Mouse (Mus musculus) hindbrain, embryonic 11.5 days (tissue): ENCODE data around the gene Hoxc11. TPM values are rescaled to one million over a fixed set of nuclear protein-coding genes. Genes with fewer than 3 reads are reported as not detected.

Source experiments
- ATAC-seq: fragments of 200-750 bp; cut with Nextera tagmentation; 2 replicates; pipeline ENCODE4 v1.8.0; 2017; ENCODE audit warnings: mild to moderate bottlenecking, moderate TSS enrichment, moderate library complexity; ENCODE audit not compliant: low FRiP score
- DNase-seq: peaks from one replicate; pipeline ENCODE4 v3.0.0-alpha.2; 2015; ENCODE audit warnings: low spot score
- H3K27ac ChIP-seq: fragments of 300-500 bp; sonication (generic); 2 replicates; pipeline ENCODE4 v1.5.1; 2014; ENCODE audit warnings: mild to moderate bottlenecking, low read depth, low read length
- H3K27me3 ChIP-seq: fragments of 300-500 bp; sonication (generic); 2 replicates; pipeline ENCODE4 v1.6.1; 2014; ENCODE audit warnings: mild to moderate bottlenecking, low read length, moderate library complexity, mixed read lengths; ENCODE audit not compliant: control insufficient read depth, insufficient read depth
- H3K36me3 ChIP-seq: fragments of 300-500 bp; sonication (generic); 2 replicates; pipeline ENCODE4 v1.6.1; 2014; ENCODE audit warnings: mild to moderate bottlenecking, low read length, moderate library complexity, mixed read lengths; ENCODE audit not compliant: control insufficient read depth, insufficient read depth
- H3K4me1 ChIP-seq: fragments of 300-500 bp; sonication (generic); replicated peaks from 2 replicates; pipeline ENCODE4 v1.6.1; 2014; ENCODE audit warnings: low read length, mixed read lengths; ENCODE audit not compliant: control insufficient read depth, insufficient read depth
- H3K4me2 ChIP-seq: fragments of 300-500 bp; sonication (generic); replicated peaks from 2 replicates; pipeline ENCODE4 v1.6.1; 2014; ENCODE audit warnings: mild to moderate bottlenecking, low read depth, low read length
- H3K4me3 ChIP-seq: fragments of 300-500 bp; sonication (generic); 2 replicates; pipeline ENCODE4 v1.5.1; 2014; ENCODE audit warnings: low read depth, low read length
- H3K9ac ChIP-seq: fragments of 300-500 bp; sonication (generic); 2 replicates; pipeline ENCODE4 v1.6.1; 2014; ENCODE audit warnings: low read depth, low read length
- H3K9me3 ChIP-seq: fragments of 300-500 bp; sonication (generic); 2 replicates; pipeline ENCODE4 v1.6.1; 2016; ENCODE audit warnings: low read length; ENCODE audit not compliant: control insufficient read depth
- WGBS: fragments of 180-500 bp; shearing (Covaris S2); extraction: QIAGEN DNeasy Blood & Tissue Kit; methylation state at CpG from one replicate; pipeline ENCODE4 v1.1.7; 2014; 5-methylcytosine and 5-hydroxymethylcytosine counted together
- polyA plus RNA-seq: library from polyadenylated mRNA; unstranded; fragments of >200 nt; fragmentation: Nextera tagmentation; extraction: Ambion mirVana; gene quantifications from 2 replicates; pipeline ENCODE4 v1.2.1, GENCODE M21; 2014

The Hoxc11 gene
- polyA plus RNA-seq, 1 experiment from 2014 or later = not detected

DNA sequence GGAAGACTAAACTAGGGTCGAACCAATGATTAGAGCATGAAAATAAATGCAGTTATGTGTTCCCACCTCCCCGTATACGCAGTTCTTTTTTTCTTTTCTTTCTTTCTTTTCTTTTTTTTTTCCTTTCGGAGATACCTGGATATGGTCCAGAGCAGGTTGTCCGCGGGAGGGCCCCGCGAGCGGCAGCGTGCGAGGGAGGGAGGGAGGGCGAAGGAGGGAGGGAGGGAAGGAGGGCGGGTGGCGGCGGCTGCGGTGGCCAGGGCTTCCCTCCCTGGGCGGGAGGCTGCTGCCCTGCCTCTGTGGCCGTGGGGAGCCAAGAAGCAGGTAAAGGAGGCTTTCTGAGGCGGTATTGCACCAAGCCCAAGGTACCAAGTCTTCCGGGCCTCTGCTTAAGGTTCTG, 21.9 kb downstream of the Hoxc11 start, which contains the start of gene Hoxc9:
Gene Hoxc9 (plus strand): TSS at position 269 of the 400 bp plus-strand sequence.
- Histone ChIP-seq H3K9ac (no peak within 1 kb of the TSS), H3K4me2 (no peak within 1 kb of the TSS), H3K27ac (no peak within 1 kb of the TSS), H3K36me3 (no peaks in the 10 kb centered on the region), H3K9me3 (no peaks in the 10 kb centered on the region), H3K4me3 (no peak within 1 kb of the TSS), H3K27me3 (peaks cover 96% of the 10 kb centered on the region), H3K4me1 (no peaks in the 10 kb centered on the region)
- DNase-seq (no peak), ATAC-seq (no peak)
- WGBS = 3% methylated on average over 6 of the region's 20 CpGs

GRCm38 (mm10) chr15:102976631-102977422, 22.6 kb downstream of the Hoxc11 start:
- no peak overlapping the region for H3K4me2 ChIP-seq
- H3K4me1 ChIP-seq = no peaks in the 10 kb centered on the region
- no peaks in the 10 kb centered on the region for H3K9me3 ChIP-seq
- ATAC-seq = no peak
- H3K27me3 ChIP-seq = peaks cover 97% of the 10 kb centered on the region
- no peak overlapping the region for H3K9ac ChIP-seq
- DNase-seq = no peak
- no peak overlapping the region for H3K27ac ChIP-seq
- no peaks in the 10 kb centered on the region for H3K36me3 ChIP-seq
- under 1% methylated on average over 37 of the region's 37 CpGs for WGBS
- H3K4me3 ChIP-seq = no peak overlapping the region

DNA sequence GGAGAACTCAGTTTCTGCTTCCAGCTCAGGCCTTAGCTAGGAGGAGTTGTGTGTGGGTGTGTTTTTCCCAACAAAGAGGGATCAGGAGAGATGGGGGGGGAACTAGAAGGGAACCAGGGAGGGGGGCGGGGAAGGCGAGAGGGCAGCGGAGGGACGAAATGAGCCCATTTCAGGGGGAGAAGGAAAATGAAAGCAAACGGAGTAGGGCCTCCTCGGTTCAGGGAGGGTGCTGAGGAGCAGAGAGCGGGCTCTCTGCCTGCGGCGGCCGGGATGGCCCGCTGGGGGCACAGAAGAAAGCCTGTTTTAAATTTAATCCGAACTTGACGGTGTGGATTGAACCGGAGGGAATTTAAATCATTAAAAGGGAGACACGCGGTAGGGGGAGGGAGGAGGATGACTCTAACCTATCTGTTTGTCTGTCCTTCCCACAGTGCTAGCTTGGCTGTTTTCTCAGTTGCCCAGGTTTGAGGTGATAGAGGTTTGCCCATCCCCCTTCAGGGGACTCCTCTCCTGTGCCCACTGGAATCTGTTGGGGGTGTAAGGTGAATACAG, 23.3 kb downstream of the Hoxc11 start:
- Histone ChIP-seq H3K4me3 (no peak overlapping the region), H3K9me3 (no peaks in the 10 kb centered on the region), H3K4me2 (no peak overlapping the region), H3K36me3 (no peaks in the 10 kb centered on the region), H3K9ac (no peak overlapping the region), H3K4me1 (no peaks in the 10 kb centered on the region), H3K27me3 (peaks cover 97% of the 10 kb centered on the region), H3K27ac (no peak overlapping the region)
- no peak for ATAC-seq
- WGBS = 2% methylated on average over 16 of the region's 16 CpGs
- no peak for DNase-seq

DNA sequence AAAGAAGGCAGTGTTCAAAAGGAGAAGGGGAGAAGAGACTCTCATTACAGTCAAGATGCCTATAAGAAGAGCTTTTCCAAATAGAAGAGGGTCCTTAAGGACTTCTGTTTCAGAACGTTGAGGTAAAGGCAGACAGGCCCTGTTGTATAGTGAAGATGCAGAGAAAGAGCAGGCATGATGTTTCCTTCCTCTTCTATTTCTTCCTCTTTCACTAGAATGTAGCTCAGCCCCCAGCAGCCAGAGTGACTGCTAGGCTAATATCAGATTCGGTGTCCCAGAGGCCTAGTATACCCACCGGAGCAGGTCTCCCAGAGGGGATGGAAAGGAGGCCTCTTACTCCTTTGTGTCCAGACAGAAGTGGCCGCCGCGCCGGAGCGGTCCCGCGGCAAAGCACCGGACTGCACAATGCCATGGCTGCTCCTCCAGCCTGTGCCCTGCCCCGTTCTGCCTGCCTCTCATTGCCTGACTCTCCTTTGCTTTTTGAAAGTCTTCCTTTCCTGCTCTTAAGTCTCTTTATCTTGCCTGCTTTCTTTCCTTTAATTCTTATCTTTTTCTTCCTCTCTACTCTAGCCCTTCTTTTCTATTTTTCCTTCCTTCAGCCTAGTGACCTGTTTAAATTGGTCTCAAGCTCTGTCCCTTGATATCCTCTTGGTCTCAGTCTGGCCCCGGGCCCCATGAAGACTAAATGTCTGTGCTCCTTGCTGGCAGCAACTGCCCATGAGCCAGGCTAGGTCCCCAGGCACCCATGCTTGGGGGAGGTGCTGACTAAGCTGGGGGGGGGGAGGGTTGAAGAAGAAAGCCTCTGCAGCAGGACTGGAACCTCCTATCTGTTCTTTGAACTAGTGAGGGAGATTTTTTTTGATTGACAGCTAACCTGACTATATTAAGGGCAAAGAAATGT, 24.6 kb downstream of the Hoxc11 start:
- ATAC-seq (no peak), DNase-seq (no peak)
- Histone ChIP-seq H3K27ac (no peak overlapping the region), H3K36me3 (no peaks in the 10 kb centered on the region), H3K9me3 (no peaks in the 10 kb centered on the region), H3K27me3 (peaks cover 97% of the 10 kb centered on the region), H3K4me1 (no peaks in the 10 kb centered on the region), H3K9ac (no peak overlapping the region), H3K4me3 (no peak overlapping the region), H3K4me2 (no peak overlapping the region)
- WGBS = 2% methylated on average over 13 of the region's 13 CpGs

GRCm38 (mm10) chr15:102979936-102980335, 25.7 kb downstream of the Hoxc11 start:
- Histone ChIP-seq H3K9me3 (no peaks in the 10 kb centered on the region), H3K36me3 (no peaks in the 10 kb centered on the region), H3K27ac (no peak overlapping the region), H3K27me3 (peaks cover 97% of the 10 kb centered on the region), H3K4me3 (no peak overlapping the region), H3K9ac (no peak overlapping the region), H3K4me1 (no peaks in the 10 kb centered on the region), H3K4me2 (no peak overlapping the region)
- no peak for ATAC-seq
- no peak for DNase-seq
- 0% methylated on average over 1 of the region's 1 CpGs for WGBS

GRCm38 (mm10) chr15:102980352-102980751, 26.1 kb downstream of the Hoxc11 start:
- no peak for ATAC-seq
- no peak overlapping the region for H3K4me2 ChIP-seq

DNA sequence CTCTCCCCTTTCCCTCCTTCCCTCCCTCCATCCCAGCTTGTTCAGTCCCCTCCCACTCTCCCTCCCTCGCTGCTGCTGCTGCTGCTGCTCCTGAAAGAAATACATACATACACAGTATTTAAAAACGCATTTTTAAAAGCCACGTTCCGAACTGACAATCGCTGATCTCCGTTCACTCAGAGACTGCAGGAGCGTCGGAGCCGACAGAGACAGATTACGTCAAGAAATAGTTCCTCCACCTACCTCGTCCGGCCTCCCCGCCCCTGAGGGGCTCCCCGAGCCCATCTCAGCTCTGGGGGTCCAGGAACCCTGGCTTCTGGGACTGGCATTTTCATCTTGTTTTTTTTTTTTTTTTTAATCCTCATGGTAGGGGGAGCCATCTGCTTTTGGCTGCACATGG, 26.7 kb downstream of the Hoxc11 start:
- Histone ChIP-seq H3K36me3 (no peaks in the 10 kb centered on the region), H3K4me1 (no peaks in the 10 kb centered on the region), H3K9ac (no peak overlapping the region), H3K4me2 (peak overlapping the region; percentile 50; the same call in 1 of the 2 replicates), H3K9me3 (no peaks in the 10 kb centered on the region), H3K27ac (no peak overlapping the region), H3K27me3 (peaks cover 96% of the 10 kb centered on the region), H3K4me3 (peak overlapping the region; percentile 23; the same call in 1 of the 2 replicates)
- under 1% methylated on average over 14 of the region's 14 CpGs for WGBS
- DNase-seq (no peak), ATAC-seq (no peak)

More at GRCm38 (mm10) chr15:102980352-102980751, 26.1 kb downstream of the Hoxc11 start:
- peaks cover 96% of the 10 kb centered on the region for H3K27me3 ChIP-seq
- H3K4me3 ChIP-seq = no peak overlapping the region
- H3K9me3 ChIP-seq = no peaks in the 10 kb centered on the region
- no peak for DNase-seq
- 3% methylated on average over 11 of the region's 11 CpGs for WGBS
- no peaks in the 10 kb centered on the region for H3K4me1 ChIP-seq
- no peaks in the 10 kb centered on the region for H3K36me3 ChIP-seq
- H3K9ac ChIP-seq = no peak overlapping the region
- no peak overlapping the region for H3K27ac ChIP-seq

GRCm38 (mm10) chr15:102981379-102982288, 27.4 kb downstream of the Hoxc11 start:
- ATAC-seq (0 out of 2 replicates have a peak, but pooled peaks have one; percentile 33), DNase-seq (peak; percentile 76)
- Histone ChIP-seq H3K9me3 (no peaks in the 10 kb centered on the region), H3K9ac (no peak overlapping the region), H3K36me3 (no peaks in the 10 kb centered on the region), H3K4me1 (no peaks in the 10 kb centered on the region), H3K27me3 (peaks cover 96% of the 10 kb centered on the region), H3K27ac (no peak overlapping the region), H3K4me2 (peak overlapping the region; percentile 50), H3K4me3 (peak overlapping the region; percentile 23)
- under 1% methylated on average over 88 of the region's 88 CpGs for WGBS
